Mouse (Mus musculus): ENCODE measurements at regions not wholly inside any gene's neighbourhood (a gene's known extent, or its start where the extent isn't known, plus 50 kb on each side); places are given as distances from the start of the nearest gene placed in this dataset.
A peak's percentile ranks its signal among the peaks of the same experiment; 100 is the strongest.

DNA sequence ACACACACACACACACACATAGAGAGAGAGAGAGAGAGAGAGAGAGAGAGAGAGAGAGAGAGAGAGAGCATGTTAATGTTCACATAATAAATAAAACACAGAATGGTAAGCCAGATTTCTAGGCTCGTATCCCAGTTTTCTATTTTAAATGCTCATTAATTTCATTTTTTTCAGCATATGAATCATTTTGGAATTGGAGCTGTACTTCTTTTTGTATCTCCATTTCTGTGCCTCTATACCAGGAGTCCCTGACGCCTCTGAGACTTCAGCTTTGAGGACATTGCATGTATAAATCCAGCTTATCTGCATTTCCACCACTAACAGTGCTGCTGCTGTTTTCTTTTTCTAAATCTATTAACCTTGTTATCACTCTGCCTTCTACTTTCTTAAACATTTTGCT is 287.5 kb upstream of the Rspo3 start:
- H3K4me1 ChIP-seq (ENCODE audit: insufficient read depth) = 0 out of 2 replicates have a peak, but pooled peaks cover 4% of the 10 kb centered on the region
- no peak overlapping the region for H3K9ac ChIP-seq
- ATAC-seq = peak; percentile 78
- H3K4me2 ChIP-seq (ENCODE audit: low read depth) = no peak overlapping the region
- H3K9me3 ChIP-seq (ENCODE audit: low read length) = no peaks in the 10 kb centered on the region
- peak; percentile 70 for DNase-seq
- no peak for TF ChIP-seq CTCF (IDR thresholded peaks at IDR 0.05; ENCODE audit: low read depth)
- no peak overlapping the region for H3K4me3 ChIP-seq (ENCODE audit: low read depth, low read length)
- no peaks in the 10 kb centered on the region for H3K27me3 ChIP-seq (ENCODE audit: insufficient read depth, low read length)
- no peak overlapping the region for H3K27ac ChIP-seq (ENCODE audit: low read depth, low read length)
- no peaks in the 10 kb centered on the region for H3K36me3 ChIP-seq (ENCODE audit: insufficient read depth)
- WGBS = 54% methylated on average over 2 of the region's 2 CpGs

DNA sequence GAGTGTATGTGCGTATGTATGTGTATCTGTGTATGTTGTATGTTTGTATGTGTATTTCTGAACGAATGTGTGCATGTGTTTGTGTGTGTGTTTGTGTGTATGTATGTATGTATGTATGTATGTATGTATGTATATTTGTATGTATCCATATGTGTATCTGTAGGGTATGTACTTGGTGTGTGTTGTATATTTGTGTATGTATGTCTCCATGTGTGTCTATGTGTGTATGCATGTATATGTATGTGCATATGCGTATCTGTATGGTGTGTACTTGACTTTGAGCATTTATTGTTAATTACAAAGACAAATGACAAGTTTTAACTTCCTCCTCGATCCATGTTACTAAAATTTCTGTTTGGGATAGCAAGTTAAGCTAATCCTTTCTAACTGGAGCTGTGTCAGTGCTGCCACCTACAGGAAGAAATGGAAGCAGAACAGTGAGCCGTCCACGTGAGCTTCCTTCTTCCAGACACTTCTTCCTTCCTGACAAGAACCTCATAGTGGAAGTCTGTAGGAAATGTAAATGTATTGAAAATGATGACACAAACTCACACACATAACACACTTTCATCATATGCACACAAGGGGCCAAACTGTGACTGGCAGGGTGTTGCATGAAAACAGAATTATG is 268.4 kb upstream of the Rspo3 start:
- peak; percentile 74 for DNase-seq
- 46% methylated on average over 6 of the region's 6 CpGs for WGBS
- peak; percentile 84 for ATAC-seq
- no peak overlapping the region for H3K4me2 ChIP-seq (ENCODE audit: low read depth)
- no peak overlapping the region for H3K9ac ChIP-seq
- H3K9me3 ChIP-seq (ENCODE audit: low read length) = no peaks in the 10 kb centered on the region
- H3K4me3 ChIP-seq (ENCODE audit: low read depth, low read length) = no peak overlapping the region
- H3K27me3 ChIP-seq (ENCODE audit: insufficient read depth, low read length) = no peaks in the 10 kb centered on the region
- H3K36me3 ChIP-seq (ENCODE audit: insufficient read depth) = no peaks in the 10 kb centered on the region
- H3K4me1 ChIP-seq (ENCODE audit: insufficient read depth) = no peaks in the 10 kb centered on the region
- TF ChIP-seq CTCF (IDR thresholded peaks at IDR 0.05; ENCODE audit: low read depth) = peak; percentile 80
- no peak overlapping the region for H3K27ac ChIP-seq (ENCODE audit: low read depth, low read length)

DNA sequence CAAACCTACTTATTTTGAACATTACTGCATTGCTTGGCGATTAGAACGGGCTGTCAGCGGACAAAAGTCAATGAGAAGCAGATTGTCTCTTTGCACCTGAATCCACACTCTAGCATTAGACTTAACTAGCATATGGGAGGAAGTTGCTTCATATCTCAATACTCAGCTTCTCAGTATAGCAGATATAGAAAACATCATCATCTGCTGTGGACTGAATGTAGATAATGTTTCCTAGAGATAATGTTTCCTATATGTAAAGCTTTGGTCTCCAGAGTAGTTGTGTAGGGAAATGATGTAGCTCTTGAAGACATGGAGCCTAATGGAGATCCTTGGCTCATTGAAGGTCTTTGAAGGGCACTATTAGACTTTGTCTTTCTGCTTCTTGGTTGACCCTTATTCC is 267.0 kb upstream of the Rspo3 start:
- Histone ChIP-seq H3K27me3 (ENCODE audit: insufficient read depth, low read length) (no peaks in the 10 kb centered on the region), H3K4me1 (ENCODE audit: insufficient read depth) (no peaks in the 10 kb centered on the region), H3K27ac (ENCODE audit: low read depth, low read length) (no peak overlapping the region), H3K9me3 (ENCODE audit: low read length) (no peaks in the 10 kb centered on the region), H3K4me3 (ENCODE audit: low read depth, low read length) (no peak overlapping the region), H3K36me3 (ENCODE audit: insufficient read depth) (no peaks in the 10 kb centered on the region), H3K4me2 (ENCODE audit: low read depth) (no peak overlapping the region), H3K9ac (no peak overlapping the region)
- WGBS = 94% methylated on average over 3 of the region's 3 CpGs
- no peak for DNase-seq
- no peak for ATAC-seq
- no peak for TF ChIP-seq CTCF (IDR thresholded peaks at IDR 0.05; ENCODE audit: low read depth)

DNA sequence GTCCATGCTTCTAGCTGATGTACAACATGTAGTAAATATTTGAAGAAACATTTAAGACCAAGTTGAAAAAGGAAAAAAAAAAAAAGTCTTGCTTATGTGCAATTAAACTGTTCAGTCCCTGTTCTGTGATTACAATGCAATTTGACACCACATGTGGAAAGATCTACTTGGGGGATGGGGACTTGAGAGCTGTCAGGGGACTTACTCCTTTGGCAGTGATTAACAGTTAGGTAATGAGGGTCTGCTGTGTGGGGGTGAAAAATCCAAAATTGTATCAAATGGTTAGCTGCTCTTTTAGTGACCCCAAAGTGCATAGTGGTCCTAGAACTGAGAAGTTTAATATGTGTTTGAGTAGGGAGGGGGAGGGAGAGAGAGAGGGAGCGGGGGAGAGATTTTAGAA is 259.0 kb upstream of the Rspo3 start:
- TF ChIP-seq CTCF (IDR thresholded peaks at IDR 0.05; ENCODE audit: low read depth) = no peak
- ATAC-seq = no peak
- DNase-seq = no peak
- no peak overlapping the region for H3K4me3 ChIP-seq (ENCODE audit: low read depth, low read length)
- 94% methylated on average over 1 of the region's 1 CpGs for WGBS
- no peak overlapping the region for H3K9ac ChIP-seq
- no peaks in the 10 kb centered on the region for H3K9me3 ChIP-seq (ENCODE audit: low read length)
- H3K36me3 ChIP-seq (ENCODE audit: insufficient read depth) = no peaks in the 10 kb centered on the region
- H3K4me2 ChIP-seq (ENCODE audit: low read depth) = no peak overlapping the region
- no peaks in the 10 kb centered on the region for H3K4me1 ChIP-seq (ENCODE audit: insufficient read depth)
- no peaks in the 10 kb centered on the region for H3K27me3 ChIP-seq (ENCODE audit: insufficient read depth, low read length)
- no peak overlapping the region for H3K27ac ChIP-seq (ENCODE audit: low read depth, low read length)

DNA sequence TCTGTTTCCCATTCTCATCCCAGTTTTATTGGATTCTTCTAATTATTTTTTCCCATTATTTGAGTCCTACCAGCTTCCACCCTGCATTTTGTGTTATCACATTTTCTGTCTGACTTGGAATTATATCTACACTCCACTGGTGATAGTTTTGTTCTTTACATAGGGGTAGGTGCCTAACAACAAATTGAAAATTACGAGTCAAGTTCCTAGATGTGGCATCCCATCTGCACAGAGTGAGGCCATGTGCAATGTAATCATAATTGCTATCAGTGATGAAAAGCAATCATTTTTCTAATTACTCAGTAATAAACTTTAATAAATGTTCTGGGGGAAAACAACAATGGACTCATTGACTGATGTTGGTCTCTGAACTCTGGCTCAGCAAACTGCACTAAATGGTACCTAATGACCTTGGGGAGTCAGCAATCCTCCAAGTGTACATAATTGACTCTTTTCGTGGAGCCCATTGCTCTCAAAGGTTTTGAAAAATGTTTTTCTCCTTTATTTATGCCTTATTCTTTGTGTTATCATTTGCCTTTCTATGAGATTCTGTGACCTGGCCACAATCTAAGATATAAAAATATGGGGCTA is 250.6 kb upstream of the Rspo3 start:
- no peak for DNase-seq
- no peak for TF ChIP-seq CTCF (IDR thresholded peaks at IDR 0.05; ENCODE audit: low read depth)
- Histone ChIP-seq H3K27me3 (ENCODE audit: insufficient read depth, low read length) (no peaks in the 10 kb centered on the region), H3K4me1 (ENCODE audit: insufficient read depth) (no peaks in the 10 kb centered on the region), H3K9me3 (ENCODE audit: low read length) (no peaks in the 10 kb centered on the region), H3K36me3 (ENCODE audit: insufficient read depth) (no peaks in the 10 kb centered on the region), H3K27ac (ENCODE audit: low read depth, low read length) (no peak overlapping the region), H3K4me3 (ENCODE audit: low read depth, low read length) (no peak overlapping the region), H3K4me2 (ENCODE audit: low read depth) (no peak overlapping the region), H3K9ac (no peak overlapping the region)
- WGBS = 77% methylated on average over 2 of the region's 2 CpGs
- no peak for ATAC-seq

DNA sequence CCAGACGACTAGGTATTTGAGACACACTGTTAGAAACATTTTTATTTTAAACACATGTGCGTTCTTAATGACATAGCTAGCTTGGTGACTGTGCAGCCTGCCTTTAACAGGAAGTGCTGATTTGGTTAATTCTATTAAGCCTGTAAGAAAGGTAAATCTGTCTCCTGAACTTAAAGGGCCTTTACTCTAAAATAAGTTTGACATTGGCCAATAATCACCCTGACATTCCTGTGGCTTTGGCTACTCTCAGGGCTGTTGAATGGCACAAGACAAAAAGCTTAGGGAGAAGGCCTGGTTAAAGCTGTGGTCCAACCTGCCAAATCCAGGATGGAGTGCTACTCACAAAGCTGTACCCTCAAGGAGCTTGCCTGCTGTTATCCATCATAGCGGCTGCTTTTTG is 201.0 kb upstream of the Rspo3 start:
- Histone ChIP-seq H3K4me2 (ENCODE audit: low read depth) (no peak overlapping the region), H3K4me1 (ENCODE audit: insufficient read depth) (no peaks in the 10 kb centered on the region), H3K9ac (no peak overlapping the region), H3K27ac (ENCODE audit: low read depth, low read length) (no peak overlapping the region), H3K4me3 (ENCODE audit: low read depth, low read length) (no peak overlapping the region), H3K27me3 (ENCODE audit: insufficient read depth, low read length) (no peaks in the 10 kb centered on the region), H3K36me3 (ENCODE audit: insufficient read depth) (no peaks in the 10 kb centered on the region), H3K9me3 (ENCODE audit: low read length) (no peaks in the 10 kb centered on the region)
- 84% methylated on average over 3 of the region's 3 CpGs for WGBS
- DNase-seq (no peak), ATAC-seq (no peak)
- no peak for TF ChIP-seq CTCF (IDR thresholded peaks at IDR 0.05; ENCODE audit: low read depth)

DNA sequence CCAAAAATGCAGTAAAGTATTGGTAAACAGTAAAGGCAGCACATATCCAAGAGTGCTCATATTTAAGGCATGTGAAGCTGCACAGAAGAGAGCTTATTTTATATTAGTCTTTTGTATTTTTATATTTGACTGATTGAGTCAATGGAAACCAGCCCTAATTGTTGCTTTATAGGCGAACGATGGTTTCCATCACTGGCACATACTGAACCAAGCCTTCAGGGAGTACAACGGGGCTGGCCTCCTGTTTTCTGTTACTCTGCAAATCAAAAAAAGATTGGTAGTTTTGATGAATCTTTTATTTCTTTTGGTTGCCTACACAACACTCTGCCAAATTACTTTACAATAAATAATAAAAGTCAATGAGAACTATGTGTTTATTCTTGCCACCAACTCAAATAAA is 189.7 kb upstream of the Rspo3 start:
- ATAC-seq (no peak), DNase-seq (no peak)
- Histone ChIP-seq H3K4me1 (ENCODE audit: insufficient read depth) (no peaks in the 10 kb centered on the region), H3K4me2 (ENCODE audit: low read depth) (no peak overlapping the region), H3K4me3 (ENCODE audit: low read depth, low read length) (no peak overlapping the region), H3K27ac (ENCODE audit: low read depth, low read length) (no peak overlapping the region), H3K9ac (no peak overlapping the region), H3K36me3 (ENCODE audit: insufficient read depth) (no peaks in the 10 kb centered on the region), H3K9me3 (ENCODE audit: low read length) (no peaks in the 10 kb centered on the region), H3K27me3 (ENCODE audit: insufficient read depth, low read length) (no peaks in the 10 kb centered on the region)
- TF ChIP-seq CTCF (IDR thresholded peaks at IDR 0.05; ENCODE audit: low read depth) = no peak
- 89% methylated on average over 3 of the region's 3 CpGs for WGBS
